Mouse (Mus musculus) NIH3T3 (cell line): ENCODE results near the gene Slc2a10.

Experiments used
- DNase-seq: peaks from one replicate; pipeline ENCODE4 v3.0.0-alpha.2; 2012; ENCODE audit warnings: low read depth

Gene Slc2a10

DNA sequence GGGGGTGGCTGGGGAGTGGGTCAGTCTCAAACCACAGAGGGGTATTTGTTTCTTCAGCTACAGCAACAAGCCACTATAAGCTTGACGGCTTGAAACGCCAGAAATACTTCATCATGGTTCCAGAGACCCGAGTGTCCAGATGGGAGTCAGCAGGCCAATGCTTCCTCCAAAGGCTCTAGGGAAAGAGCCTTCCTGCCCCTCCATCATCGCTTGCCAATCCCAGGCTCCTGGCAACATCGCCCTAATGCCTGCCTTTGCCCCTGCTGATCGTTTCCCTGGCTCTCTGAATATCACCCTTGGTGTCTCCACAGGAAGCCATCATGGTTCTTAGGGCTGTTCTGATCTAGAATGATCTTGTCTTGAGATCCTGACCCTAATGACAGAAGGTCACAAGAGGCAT, 58.3 kb downstream of the Slc2a10 start:
- DNase-seq = no peak

DNA sequence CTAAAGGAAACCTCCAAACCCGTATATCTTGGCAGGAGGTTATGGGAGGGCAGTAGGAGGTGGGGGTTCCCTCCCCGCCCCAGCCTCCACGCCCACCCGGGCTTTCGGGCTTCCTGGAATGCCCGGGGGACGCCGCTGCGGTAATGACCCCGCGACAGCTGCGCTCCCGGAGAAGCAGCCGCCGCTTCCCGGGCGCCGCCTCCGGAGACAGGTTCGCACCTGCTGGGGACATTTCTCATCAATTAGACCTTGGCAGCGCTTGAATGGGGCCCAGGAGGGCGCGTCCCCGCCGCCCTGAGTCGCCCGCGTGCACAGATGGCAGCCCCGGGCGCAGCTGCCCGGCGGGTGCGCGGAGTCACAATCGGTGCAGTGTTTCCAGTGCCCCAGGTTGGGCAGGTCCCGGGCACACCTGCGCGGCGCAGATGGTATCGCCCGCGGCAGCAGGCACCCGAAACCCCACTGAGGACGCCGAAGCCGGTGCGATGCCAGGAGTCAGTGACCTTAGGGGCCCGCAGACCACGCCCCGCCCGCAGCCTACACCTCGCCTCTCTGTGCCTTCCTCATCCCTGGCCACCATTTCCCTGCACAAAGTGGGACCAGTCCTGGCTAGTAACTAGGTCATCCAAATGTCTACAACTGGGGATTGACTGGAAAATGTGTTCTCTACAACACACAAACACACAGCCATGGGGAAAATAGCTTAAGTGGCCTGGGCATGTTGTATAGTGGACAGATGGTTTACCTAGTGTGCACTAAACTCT, 59.9 kb downstream of the Slc2a10 start:
- DNase-seq = no peak

DNA sequence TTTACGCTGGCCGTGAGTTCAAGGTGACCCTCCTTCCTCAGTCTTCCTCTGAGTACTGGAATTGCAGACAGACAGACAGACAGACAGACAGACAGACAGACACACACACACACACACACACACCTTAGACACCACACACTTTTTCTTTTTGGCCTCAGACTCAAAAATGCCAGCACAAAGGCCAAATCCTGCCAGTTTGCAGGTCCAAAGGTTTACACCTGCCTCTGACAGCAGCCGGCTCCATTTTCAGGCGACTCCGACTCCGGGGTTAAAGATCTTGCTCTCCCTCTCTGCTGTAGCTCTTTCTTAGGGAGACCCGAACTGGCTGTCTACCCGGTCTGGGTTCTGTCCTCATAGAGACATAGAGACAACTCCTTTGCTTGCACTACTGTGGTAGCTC, 60.5 kb downstream of the Slc2a10 start:
- no peak for DNase-seq

DNA sequence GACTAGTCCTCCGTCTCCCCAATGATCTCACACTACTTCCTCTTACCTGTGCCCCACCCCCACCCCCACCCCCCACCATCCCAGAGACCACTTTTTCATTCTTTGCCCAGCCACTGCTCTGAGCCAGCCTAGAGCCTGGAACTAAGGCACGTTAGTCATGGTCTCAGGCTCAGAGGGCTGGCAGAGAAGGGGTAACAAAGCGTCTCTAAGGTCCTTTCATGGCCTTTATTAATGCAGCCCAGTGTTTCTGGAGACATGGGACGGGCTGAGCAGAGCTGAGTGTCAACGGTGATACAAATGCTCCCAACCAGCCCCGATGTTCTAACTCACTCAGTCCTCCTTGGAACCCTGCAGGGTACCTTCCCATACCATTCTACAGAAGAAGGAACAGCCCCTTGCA, 61.0 kb downstream of the Slc2a10 start:
- DNase-seq = no peak

- DNase-seq = no peak
Measured at GRCm38 (mm10) chr2:165566898-165567297, 63.3 kb downstream of the Slc2a10 start.

GRCm38 (mm10) chr2:165567820-165568219, 64.2 kb downstream of the Slc2a10 start:
- DNase-seq = no peak

DNA sequence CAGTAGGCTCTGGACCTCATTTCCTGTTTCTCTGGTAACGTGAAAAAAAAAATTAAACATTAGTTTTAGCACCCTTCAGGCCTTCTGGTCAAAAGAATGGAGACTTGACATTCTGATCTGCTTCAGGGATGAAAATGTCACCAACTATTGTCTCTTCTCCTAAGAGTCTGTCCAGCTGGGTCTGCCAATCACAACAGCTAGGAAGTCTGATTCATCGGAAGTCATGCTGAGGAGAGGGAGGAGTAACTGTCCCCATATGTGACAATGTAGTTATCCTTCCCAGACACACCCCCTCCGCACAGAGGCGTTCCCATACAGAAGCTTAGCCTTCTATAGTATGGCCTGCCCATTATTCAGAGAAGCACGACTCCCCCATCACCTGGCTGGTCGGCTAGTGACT, 65.3 kb downstream of the Slc2a10 start:
- DNase-seq = no peak
